Mouse (Mus musculus): Measurements from ENCODE around the gene Papss2. TPM values are rescaled to one million over a fixed set of nuclear protein-coding genes. Genes with fewer than 3 reads are reported as not detected.
"Not testable (repeated sequence)": the region's sequence is repeated elsewhere in the genome, so short reads cannot be mapped to it uniquely, and the experiment has no call there.

Gene Papss2
- polyA plus RNA-seq, 1 experiment from 2014 or later = 1.0 TPM

DNA sequence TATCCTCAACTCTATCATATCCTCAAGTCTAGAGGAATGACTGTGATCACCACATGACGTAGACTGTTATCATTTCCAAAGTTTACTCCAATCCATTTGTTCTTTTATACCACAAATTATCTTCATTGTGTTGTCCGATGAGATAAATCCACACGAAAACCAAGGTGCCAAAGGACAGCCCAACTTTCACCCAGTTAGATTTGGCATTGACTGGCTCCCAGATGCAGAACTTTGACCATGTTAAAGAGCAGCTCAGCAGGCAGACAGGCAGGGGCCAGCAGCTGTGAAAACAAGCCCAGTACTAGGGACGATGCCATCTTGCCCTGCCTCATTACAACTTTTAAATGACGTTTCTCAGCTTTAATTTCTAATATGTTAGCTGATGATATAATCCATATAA lies 63.8 kb downstream of the Papss2 start:
- no peak for ATAC-seq
- no peak overlapping the region for H3K4me2 ChIP-seq (ENCODE audit: low read length)
- H3K9ac ChIP-seq (ENCODE audit: low read depth, low read length) = no peak overlapping the region
- H3K4me1 ChIP-seq (ENCODE audit: control insufficient read depth, insufficient read depth, low read length) = no peaks in the 10 kb centered on the region
- no peaks in the 10 kb centered on the region for H3K27me3 ChIP-seq (ENCODE audit: control insufficient read depth, insufficient read depth, low read depth, low read length)
- no peaks in the 10 kb centered on the region for H3K9me3 ChIP-seq (replicated peaks; ENCODE audit: control insufficient read depth, low read length, poor library complexity, severe bottlenecking)
- 89% methylated on average over 5 of the region's 5 CpGs for whole genome bisulfite sequencing
- H3K36me3 ChIP-seq (ENCODE audit: control insufficient read depth, insufficient read depth, low read length) = no peaks in the 10 kb centered on the region; the same call in 1 of the 2 replicates
- no peak overlapping the region for H3K27ac ChIP-seq (ENCODE audit: low read length)
- no peak overlapping the region for H3K4me3 ChIP-seq (ENCODE audit: low read depth, low read length)

GRCm38 (mm10) chr19:32662936-32663335 lies 67.3 kb downstream of the Papss2 start:
- H3K4me1 ChIP-seq (ENCODE audit: control insufficient read depth, insufficient read depth, low read length) = no peaks in the 10 kb centered on the region
- H3K27me3 ChIP-seq (ENCODE audit: control insufficient read depth, insufficient read depth, low read depth, low read length) = no peaks in the 10 kb centered on the region
- ATAC-seq = no peak
- WGBS = 94% methylated on average over 6 of the region's 6 CpGs
- H3K27ac ChIP-seq (ENCODE audit: low read length) = no peak overlapping the region
- H3K4me2 ChIP-seq (ENCODE audit: low read length) = no peak overlapping the region
- H3K9ac ChIP-seq (ENCODE audit: low read depth, low read length) = no peak overlapping the region
- H3K9me3 ChIP-seq (replicated peaks; ENCODE audit: control insufficient read depth, low read length, poor library complexity, severe bottlenecking) = no peaks in the 10 kb centered on the region
- no peaks in the 10 kb centered on the region; the same call in 1 of the 2 replicates for H3K36me3 ChIP-seq (ENCODE audit: control insufficient read depth, insufficient read depth, low read length)
- H3K4me3 ChIP-seq (ENCODE audit: low read depth, low read length) = no peak overlapping the region

- H3K9ac ChIP-seq (ENCODE audit: low read depth, low read length) = no peak overlapping the region
- no peaks in the 10 kb centered on the region for H3K27me3 ChIP-seq (ENCODE audit: control insufficient read depth, insufficient read depth, low read depth, low read length)
- H3K4me1 ChIP-seq (ENCODE audit: control insufficient read depth, insufficient read depth, low read length) = no peaks in the 10 kb centered on the region
- 90% methylated on average over 8 of the region's 8 CpGs for WGBS
- no peak for ATAC-seq
- H3K27ac ChIP-seq (ENCODE audit: low read length) = no peak overlapping the region
- no peak overlapping the region for H3K4me2 ChIP-seq (ENCODE audit: low read length)
- no peaks in the 10 kb centered on the region; the same call in 1 of the 2 replicates for H3K36me3 ChIP-seq (ENCODE audit: control insufficient read depth, insufficient read depth, low read length)
- H3K4me3 ChIP-seq (ENCODE audit: low read depth, low read length) = no peak overlapping the region
- no peaks in the 10 kb centered on the region for H3K9me3 ChIP-seq (replicated peaks; ENCODE audit: control insufficient read depth, low read length, poor library complexity, severe bottlenecking)
These were observed 69.7 kb downstream of the Papss2 start for GRCm38 (mm10) chr19:32665243-32665642.

DNA sequence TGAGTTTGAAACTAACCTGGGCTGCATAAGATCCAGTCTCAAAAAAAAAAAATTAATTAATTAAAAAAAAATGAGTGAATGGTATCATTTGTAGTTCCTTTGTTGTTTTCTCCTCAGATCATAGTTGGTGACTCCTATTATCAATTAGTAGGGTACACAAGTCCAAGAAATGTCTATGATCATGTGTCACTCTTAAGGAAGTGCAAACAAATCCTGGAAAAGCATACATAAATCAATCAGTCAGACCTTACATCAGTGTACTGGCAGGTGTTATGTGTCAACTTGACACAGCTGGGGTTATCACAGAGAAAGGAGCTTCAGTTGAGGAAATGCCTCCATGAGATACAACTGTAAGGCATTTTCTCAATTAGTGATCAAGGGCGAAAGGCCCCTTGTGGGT lies 72.2 kb downstream of the Papss2 start:
- H3K27me3 ChIP-seq (ENCODE audit: control insufficient read depth, insufficient read depth, low read depth, low read length); H3K4me3 ChIP-seq (ENCODE audit: low read depth, low read length); H3K36me3 ChIP-seq (ENCODE audit: control insufficient read depth, insufficient read depth, low read length); H3K27ac ChIP-seq (ENCODE audit: low read length); H3K4me1 ChIP-seq (ENCODE audit: control insufficient read depth, insufficient read depth, low read length); H3K9me3 ChIP-seq (replicated peaks; ENCODE audit: control insufficient read depth, low read length, poor library complexity, severe bottlenecking); H3K4me2 ChIP-seq (ENCODE audit: low read length); H3K9ac ChIP-seq (ENCODE audit: low read depth, low read length); ATAC-seq: not testable (repeated sequence)
- WGBS = 95% methylated on average over 1 of the region's 1 CpGs

- 95% methylated on average over 3 of the region's 3 CpGs for WGBS
- Histone ChIP-seq H3K9me3 (replicated peaks; ENCODE audit: control insufficient read depth, low read length, poor library complexity, severe bottlenecking) (no peaks in the 10 kb centered on the region), H3K27me3 (ENCODE audit: control insufficient read depth, insufficient read depth, low read depth, low read length) (no peaks in the 10 kb centered on the region), H3K4me3 (ENCODE audit: low read depth, low read length) (no peak overlapping the region), H3K9ac (ENCODE audit: low read depth, low read length) (no peak overlapping the region), H3K36me3 (ENCODE audit: control insufficient read depth, insufficient read depth, low read length) (peaks cover 9% of the 10 kb centered on the region), H3K4me1 (ENCODE audit: control insufficient read depth, insufficient read depth, low read length) (no peaks in the 10 kb centered on the region), H3K4me2 (ENCODE audit: low read length) (no peak overlapping the region), H3K27ac (ENCODE audit: low read length) (no peak overlapping the region)
- no peak for ATAC-seq
These were observed 80.2 kb downstream of the Papss2 start for GRCm38 (mm10) chr19:32675766-32676165.

DNA sequence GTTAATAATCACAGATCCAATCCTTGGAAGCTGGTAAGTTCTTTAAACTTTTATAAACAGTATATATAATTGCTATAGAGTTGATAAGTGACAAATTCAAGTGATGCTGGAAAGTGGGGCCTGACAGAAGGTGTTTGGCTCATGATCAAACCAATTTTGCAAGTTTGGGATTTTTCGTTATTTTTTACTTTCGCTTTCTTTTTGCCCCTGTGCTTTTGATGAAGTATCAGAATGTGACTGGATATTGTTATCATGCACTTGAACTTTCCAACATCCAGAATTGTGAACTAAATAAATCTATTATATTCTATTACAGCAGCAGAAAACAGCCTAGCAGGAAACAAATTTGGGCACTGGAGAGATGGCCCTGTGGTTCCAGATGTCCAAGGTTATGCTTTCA lies 85.3 kb downstream of the Papss2 start:
- Histone ChIP-seq H3K9ac (ENCODE audit: low read depth, low read length) (no peak overlapping the region), H3K4me3 (ENCODE audit: low read depth, low read length) (no peak overlapping the region), H3K9me3 (replicated peaks; ENCODE audit: control insufficient read depth, low read length, poor library complexity, severe bottlenecking) (no peaks in the 10 kb centered on the region), H3K36me3 (ENCODE audit: control insufficient read depth, insufficient read depth, low read length) (peaks cover 9% of the 10 kb centered on the region), H3K4me2 (ENCODE audit: low read length) (no peak overlapping the region), H3K27me3 (ENCODE audit: control insufficient read depth, insufficient read depth, low read depth, low read length) (no peaks in the 10 kb centered on the region), H3K27ac (ENCODE audit: low read length) (no peak overlapping the region), H3K4me1 (ENCODE audit: control insufficient read depth, insufficient read depth, low read length) (no peaks in the 10 kb centered on the region)
- 94% methylated on average over 2 of the region's 2 CpGs for WGBS
- ATAC-seq = no peak

GRCm38 (mm10) chr19:32683081-32683480 lies 87.5 kb downstream of the Papss2 start:
- Histone ChIP-seq H3K9me3 (replicated peaks; ENCODE audit: control insufficient read depth, low read length, poor library complexity, severe bottlenecking) (no peaks in the 10 kb centered on the region), H3K36me3 (ENCODE audit: control insufficient read depth, insufficient read depth, low read length) (peaks cover 15% of the 10 kb centered on the region), H3K9ac (ENCODE audit: low read depth, low read length) (no peak overlapping the region), H3K27me3 (ENCODE audit: control insufficient read depth, insufficient read depth, low read depth, low read length) (no peaks in the 10 kb centered on the region), H3K4me2 (ENCODE audit: low read length) (no peak overlapping the region), H3K4me1 (ENCODE audit: control insufficient read depth, insufficient read depth, low read length) (no peaks in the 10 kb centered on the region), H3K27ac (ENCODE audit: low read length) (no peak overlapping the region), H3K4me3 (ENCODE audit: low read depth, low read length) (no peak overlapping the region)
- WGBS = 89% methylated on average over 5 of the region's 5 CpGs
- no peak for ATAC-seq

GRCm38 (mm10) chr19:32687721-32688120 lies 92.1 kb downstream of the Papss2 start:
- Histone ChIP-seq H3K4me2 (ENCODE audit: low read length) (no peak overlapping the region), H3K9ac (ENCODE audit: low read depth, low read length) (no peak overlapping the region), H3K27ac (ENCODE audit: low read length) (no peak overlapping the region), H3K4me1 (ENCODE audit: control insufficient read depth, insufficient read depth, low read length) (no peaks in the 10 kb centered on the region), H3K36me3 (ENCODE audit: control insufficient read depth, insufficient read depth, low read length) (peaks cover 17% of the 10 kb centered on the region), H3K9me3 (replicated peaks; ENCODE audit: control insufficient read depth, low read length, poor library complexity, severe bottlenecking) (no peaks in the 10 kb centered on the region), H3K4me3 (ENCODE audit: low read depth, low read length) (no peak overlapping the region), H3K27me3 (ENCODE audit: control insufficient read depth, insufficient read depth, low read depth, low read length) (no peaks in the 10 kb centered on the region)
- WGBS = 63% methylated on average over 5 of the region's 5 CpGs
- ATAC-seq = no peak

DNA sequence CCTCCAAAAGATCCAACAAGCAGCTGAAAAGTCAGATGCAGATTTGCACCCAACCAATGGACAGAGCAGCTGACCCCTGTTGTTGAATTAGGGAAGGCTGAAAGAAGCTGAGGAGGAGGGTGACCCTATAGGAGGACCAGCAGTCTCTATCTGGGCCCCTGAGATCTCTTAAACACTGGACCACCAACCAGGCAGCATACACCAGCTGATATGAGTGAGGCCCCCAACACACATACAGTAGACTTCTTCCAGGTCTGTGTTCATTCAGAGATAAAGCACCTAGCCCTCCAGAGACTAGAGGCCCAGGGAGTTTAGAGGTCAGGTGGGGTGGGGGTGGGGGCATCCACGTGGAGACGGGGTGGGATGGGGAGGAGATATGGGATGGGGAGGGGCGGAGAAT lies 92.6 kb downstream of the Papss2 start:
- ATAC-seq; H3K4me2 ChIP-seq (ENCODE audit: low read length); H3K4me1 ChIP-seq (ENCODE audit: control insufficient read depth, insufficient read depth, low read length); H3K9ac ChIP-seq (ENCODE audit: low read depth, low read length); H3K27me3 ChIP-seq (ENCODE audit: control insufficient read depth, insufficient read depth, low read depth, low read length); H3K27ac ChIP-seq (ENCODE audit: low read length); H3K4me3 ChIP-seq (ENCODE audit: low read depth, low read length); H3K9me3 ChIP-seq (replicated peaks; ENCODE audit: control insufficient read depth, low read length, poor library complexity, severe bottlenecking): not testable (repeated sequence)
- WGBS = 89% methylated on average over 3 of the region's 3 CpGs
- H3K36me3 ChIP-seq (ENCODE audit: control insufficient read depth, insufficient read depth, low read length) = peaks cover 22% of the 10 kb centered on the region

DNA sequence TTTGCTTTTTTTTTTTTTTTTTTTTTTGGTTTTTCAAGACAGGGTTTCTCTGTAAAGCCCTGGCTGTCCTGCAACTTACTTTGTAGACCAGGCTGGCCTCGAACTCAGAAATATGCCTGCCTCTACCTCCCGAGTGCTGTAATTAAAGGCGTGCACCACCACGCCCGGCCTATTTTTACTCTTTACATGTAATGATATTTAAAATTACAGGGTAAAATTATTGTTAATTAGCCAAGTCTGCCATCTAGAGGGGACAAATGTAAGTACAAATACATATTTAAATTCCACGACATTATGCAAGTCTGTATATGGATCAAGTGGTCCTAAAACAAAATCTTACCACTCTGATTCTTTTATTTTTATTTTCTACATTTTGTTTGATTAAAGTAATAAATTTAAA lies 94.1 kb downstream of the Papss2 start:
- no peaks in the 10 kb centered on the region for H3K9me3 ChIP-seq (replicated peaks; ENCODE audit: control insufficient read depth, low read length, poor library complexity, severe bottlenecking)
- H3K36me3 ChIP-seq (ENCODE audit: control insufficient read depth, insufficient read depth, low read length) = peaks cover 33% of the 10 kb centered on the region
- no peaks in the 10 kb centered on the region for H3K4me1 ChIP-seq (ENCODE audit: control insufficient read depth, insufficient read depth, low read length)
- 76% methylated on average over 6 of the region's 6 CpGs for WGBS
- H3K4me3 ChIP-seq (ENCODE audit: low read depth, low read length) = no peak overlapping the region
- no peaks in the 10 kb centered on the region for H3K27me3 ChIP-seq (ENCODE audit: control insufficient read depth, insufficient read depth, low read depth, low read length)
- ATAC-seq = no peak
- no peak overlapping the region for H3K9ac ChIP-seq (ENCODE audit: low read depth, low read length)
- no peak overlapping the region for H3K4me2 ChIP-seq (ENCODE audit: low read length)
- no peak overlapping the region for H3K27ac ChIP-seq (ENCODE audit: low read length)

Measured in midbrain, embryonic 16.5 days (tissue).